Mouse (Mus musculus) MEL (cell line): ENCODE measurements around the gene Zdhhc9. TPM values are rescaled to one million over a fixed set of nuclear protein-coding genes. Genes with fewer than 3 reads are reported as not detected.

Experiments used
- polyA plus RNA-seq, 2 experiments: library from polyadenylated mRNA; stranded (reverse) in 1 of 2; unstranded in 1 of 2; fragments of >175 nt in 1 of 2; fragments of >200 nt in 1 of 2; gene quantifications; 2 replicates each; pipeline versions ENCODE4 v1.2.1 to v1.2.4; 2012; ENCODE audit warnings: low replicate concordance in 2 of 2, low read depth in 1 of 2; ENCODE audit not compliant: insufficient read length in 2 of 2, insufficient read depth in 1 of 2, missing spikeins in 1 of 2
- total RNA-seq: library from RNA; depleted of rRNA; stranded (reverse); fragments of 300-350 nt; gene quantifications from 2 replicates; pipeline ENCODE4 v1.2.3, GENCODE M21; 2012; rRNA removed

Gene Zdhhc9
- total and polyA plus RNA-seq, 3 experiments: 2.3 to 51.7 (median 8.3) TPM

Other genes starting within 250 kb of the Zdhhc9 start
- not detected in 2 replicates for gene Apln, start 174.0 kb downstream of the Zdhhc9 start, total RNA-seq
- under 1 TPM in 1 of 2 experiments, not detected in 1; 0.08 TPM for gene Apln, start 174.0 kb downstream of the Zdhhc9 start, polyA plus RNA-seq
- 0.31 and 0.62 TPM in 2 replicates for gene Xpnpep2, start 100.2 kb downstream of the Zdhhc9 start, total RNA-seq
- gene Xpnpep2, start 100.2 kb downstream of the Zdhhc9 start, polyA plus RNA-seq: 1 to 10 TPM in 1 of 2 experiments, not detected in 1; 1.9 TPM
- 0.31 and 0.56 TPM in 2 replicates for gene Sash3, start 62.4 kb downstream of the Zdhhc9 start, total RNA-seq
- gene Sash3, start 62.4 kb downstream of the Zdhhc9 start, polyA plus RNA-seq: 1 to 10 TPM in 1 of 2 experiments, not detected in 1; 1.2 TPM
- gene Utp14a, start 48.0 kb upstream of the Zdhhc9 start, total RNA-seq: 64.3 and 69.7 TPM in 2 replicates
- 10 to 100 TPM in 1 of 2 experiments, not detected in 1; 53.6 TPM for gene Utp14a, start 48.0 kb upstream of the Zdhhc9 start, polyA plus RNA-seq
- gene Bcorl1, start 132.5 kb upstream of the Zdhhc9 start, total RNA-seq: 3.0 and 3.6 TPM in 2 replicates
- 10 to 100 TPM in 1 of 2 experiments, not detected in 1; 12.9 TPM for gene Bcorl1, start 132.5 kb upstream of the Zdhhc9 start, polyA plus RNA-seq